Mouse (Mus musculus): ENCODE results near the gene Cadps2. TPM values are rescaled to one million over a fixed set of nuclear protein-coding genes. Genes with fewer than 3 reads are reported as not detected.

The Cadps2 gene
- polyA plus RNA-seq, 1 experiment from 2014 or later, result 3.2 TPM

DNA sequence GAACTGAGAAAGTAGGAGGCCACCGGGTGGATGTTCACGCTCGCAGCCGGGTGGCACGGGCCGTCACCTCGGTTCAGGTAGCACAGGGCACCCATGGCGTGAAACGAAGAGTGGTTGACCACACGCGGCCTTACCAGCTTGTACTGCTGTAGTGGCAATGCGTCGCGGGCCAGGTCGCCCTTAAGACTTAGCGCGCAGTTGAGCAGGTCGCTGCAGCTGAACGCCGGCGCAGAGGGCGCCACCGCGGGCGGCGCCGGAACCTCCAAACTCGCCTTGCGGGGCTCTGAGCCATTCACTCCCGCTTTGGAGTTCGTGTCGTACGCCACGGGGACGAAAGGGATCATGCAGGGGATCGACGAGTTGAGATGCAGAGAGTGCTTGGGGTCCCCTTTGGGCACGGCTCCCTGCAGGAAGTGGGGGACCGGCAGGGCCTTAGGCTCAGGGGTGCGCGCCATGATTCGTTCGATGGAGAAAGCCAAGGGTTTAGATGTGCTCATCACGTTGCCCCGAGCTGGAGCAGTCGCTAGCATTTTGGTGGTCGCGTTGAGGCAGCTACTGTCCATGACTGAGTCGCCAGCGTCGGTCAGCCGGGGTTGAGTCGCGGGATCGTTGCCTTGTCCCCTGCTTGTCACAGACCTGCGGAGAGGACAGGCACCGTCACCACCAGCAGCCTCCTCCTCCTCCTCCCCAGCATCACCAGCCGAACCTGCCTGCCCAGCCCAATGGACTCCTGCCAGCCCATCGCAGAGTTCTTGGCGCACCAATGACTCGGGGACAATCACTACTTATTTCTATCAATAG is 591.5 kb downstream of the Cadps2 start:
- H3K27me3 ChIP-seq, result peaks cover 86% of the 10 kb centered on the region
- peak overlapping the region; percentile 55 for H3K4me2 ChIP-seq (replicated peaks)
- peaks cover 18% of the 10 kb centered on the region for H3K4me1 ChIP-seq
- H3K4me3 ChIP-seq, result peak overlapping the region; percentile 45
- 0 out of 2 replicates have a peak overlapping the region, but pooled peaks have one; percentile 34 for H3K9ac ChIP-seq (replicated peaks)
- H3K27ac ChIP-seq (replicated peaks), result no peak overlapping the region
- ATAC-seq (ENCODE audit: low FRiP score, low read depth), result no peak
- H3K9me3 ChIP-seq, result no peaks in the 10 kb centered on the region
- WGBS, result under 1% methylated on average over 61 of the region's 61 CpGs
- H3K36me3 ChIP-seq, result no peaks in the 10 kb centered on the region

DNA sequence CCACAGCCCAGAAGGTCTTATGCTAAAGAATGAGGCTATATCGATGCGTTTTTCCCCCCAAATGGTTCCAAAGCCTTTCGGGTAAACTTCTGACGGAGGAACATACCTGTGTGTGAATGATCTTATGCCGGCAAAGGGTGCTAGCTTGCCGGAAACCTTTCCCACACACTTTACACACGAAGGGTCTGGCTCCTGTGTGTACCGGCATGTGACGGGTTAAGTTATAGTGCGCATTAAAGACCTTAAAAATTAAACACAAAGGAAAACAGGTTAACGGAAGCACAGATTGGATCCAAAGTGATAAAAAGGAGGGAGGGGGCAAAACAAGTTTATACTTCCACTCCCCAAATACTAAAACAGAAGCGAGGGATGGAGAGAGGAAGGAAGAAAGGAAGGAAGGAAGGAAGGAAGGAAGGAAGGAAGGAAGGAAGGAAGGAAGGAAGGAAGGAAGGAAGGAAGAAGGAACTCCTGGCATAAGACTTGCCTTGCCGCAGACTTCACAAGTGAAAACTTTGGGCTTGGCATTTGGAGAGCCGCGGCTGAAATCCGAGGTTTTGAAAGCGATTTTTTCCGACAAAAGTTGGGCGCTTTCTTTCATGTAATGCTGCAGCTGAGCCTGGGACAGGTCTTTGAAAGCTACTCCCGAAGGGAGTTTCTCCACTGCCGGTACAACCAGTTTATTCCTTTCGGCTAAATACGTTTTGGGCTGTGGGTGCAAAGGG is 592.3 kb downstream of the Cadps2 start:
- under 1% methylated on average over 23 of the region's 23 CpGs for WGBS

GRCm38 (mm10) chr6:23246061-23246789 is 593.0 kb downstream of the Cadps2 start:
- Histone ChIP-seq H3K4me3 (peak overlapping the region; percentile 45; the same call in 1 of the 2 replicates), H3K27ac (replicated peaks) (no peak overlapping the region), H3K9me3 (no peaks in the 10 kb centered on the region), H3K36me3 (no peaks in the 10 kb centered on the region), H3K4me1 (peaks cover 18% of the 10 kb centered on the region), H3K9ac (replicated peaks) (no peak overlapping the region), H3K4me2 (replicated peaks) (peak overlapping the region; percentile 9; the same call in 1 of the 2 replicates), H3K27me3 (peaks cover 89% of the 10 kb centered on the region)
- no peak for ATAC-seq (ENCODE audit: low FRiP score, low read depth)
- WGBS, result 2% methylated on average over 17 of the region's 17 CpGs

More for the DNA sequence above, 592.3 kb downstream of the Cadps2 start:
- no peak for ATAC-seq (ENCODE audit: low FRiP score, low read depth)
- Histone ChIP-seq H3K9me3 (no peaks in the 10 kb centered on the region), H3K27me3 (peaks cover 86% of the 10 kb centered on the region), H3K27ac (replicated peaks) (no peak overlapping the region), H3K9ac (replicated peaks) (peak overlapping the region; percentile 34; the same call in 1 of the 2 replicates), H3K36me3 (no peaks in the 10 kb centered on the region), H3K4me3 (peak overlapping the region; percentile 45), H3K4me1 (peaks cover 18% of the 10 kb centered on the region), H3K4me2 (replicated peaks) (peak overlapping the region; percentile 55)

DNA sequence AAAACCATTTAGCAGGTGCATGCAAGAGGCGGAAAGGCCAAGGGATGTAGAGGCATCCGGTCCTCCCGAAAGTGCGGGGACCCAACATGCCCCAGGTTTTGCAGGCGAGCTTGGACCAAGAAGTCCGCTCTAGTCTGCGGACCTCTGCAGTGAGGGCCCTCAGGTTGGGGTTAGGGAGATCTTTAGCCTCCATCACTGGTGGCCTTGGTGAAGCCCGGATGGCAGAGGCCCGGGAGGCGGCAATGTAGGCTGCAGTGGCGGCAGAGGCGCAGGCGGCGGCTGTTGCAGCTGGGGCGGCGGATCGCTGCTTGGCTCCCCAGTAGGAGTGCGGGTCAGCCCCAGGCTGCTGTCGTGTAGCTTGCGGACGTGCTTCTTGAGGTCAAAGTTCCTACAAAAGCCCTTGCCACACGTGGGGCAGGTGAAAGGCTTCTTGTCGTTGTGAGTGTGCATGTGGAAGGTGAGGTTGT is 593.6 kb downstream of the Cadps2 start:
- Histone ChIP-seq H3K27me3 (peaks cover 93% of the 10 kb centered on the region), H3K4me3 (peak overlapping the region; percentile 18), H3K27ac (replicated peaks) (no peak overlapping the region), H3K4me2 (replicated peaks) (peak overlapping the region; percentile 9; the same call in 1 of the 2 replicates), H3K9me3 (no peaks in the 10 kb centered on the region), H3K36me3 (no peaks in the 10 kb centered on the region), H3K9ac (replicated peaks) (no peak overlapping the region), H3K4me1 (peaks cover 18% of the 10 kb centered on the region)
- 2% methylated on average over 23 of the region's 23 CpGs for WGBS
- no peak for ATAC-seq (ENCODE audit: low FRiP score, low read depth)

- peaks cover 18% of the 10 kb centered on the region for H3K4me1 ChIP-seq
- H3K9ac ChIP-seq (replicated peaks), result no peak overlapping the region
- H3K4me3 ChIP-seq, result no peak overlapping the region
- H3K36me3 ChIP-seq, result no peaks in the 10 kb centered on the region
- H3K4me2 ChIP-seq (replicated peaks), result no peak overlapping the region
- H3K27ac ChIP-seq (replicated peaks), result no peak overlapping the region
- ATAC-seq (ENCODE audit: low FRiP score, low read depth), result no peak
- H3K9me3 ChIP-seq, result no peaks in the 10 kb centered on the region
- WGBS, result 12% methylated on average over 9 of the region's 9 CpGs
- peaks cover 90% of the 10 kb centered on the region for H3K27me3 ChIP-seq
These were observed 594.1 kb downstream of the Cadps2 start for GRCm38 (mm10) chr6:23245121-23245520.

DNA sequence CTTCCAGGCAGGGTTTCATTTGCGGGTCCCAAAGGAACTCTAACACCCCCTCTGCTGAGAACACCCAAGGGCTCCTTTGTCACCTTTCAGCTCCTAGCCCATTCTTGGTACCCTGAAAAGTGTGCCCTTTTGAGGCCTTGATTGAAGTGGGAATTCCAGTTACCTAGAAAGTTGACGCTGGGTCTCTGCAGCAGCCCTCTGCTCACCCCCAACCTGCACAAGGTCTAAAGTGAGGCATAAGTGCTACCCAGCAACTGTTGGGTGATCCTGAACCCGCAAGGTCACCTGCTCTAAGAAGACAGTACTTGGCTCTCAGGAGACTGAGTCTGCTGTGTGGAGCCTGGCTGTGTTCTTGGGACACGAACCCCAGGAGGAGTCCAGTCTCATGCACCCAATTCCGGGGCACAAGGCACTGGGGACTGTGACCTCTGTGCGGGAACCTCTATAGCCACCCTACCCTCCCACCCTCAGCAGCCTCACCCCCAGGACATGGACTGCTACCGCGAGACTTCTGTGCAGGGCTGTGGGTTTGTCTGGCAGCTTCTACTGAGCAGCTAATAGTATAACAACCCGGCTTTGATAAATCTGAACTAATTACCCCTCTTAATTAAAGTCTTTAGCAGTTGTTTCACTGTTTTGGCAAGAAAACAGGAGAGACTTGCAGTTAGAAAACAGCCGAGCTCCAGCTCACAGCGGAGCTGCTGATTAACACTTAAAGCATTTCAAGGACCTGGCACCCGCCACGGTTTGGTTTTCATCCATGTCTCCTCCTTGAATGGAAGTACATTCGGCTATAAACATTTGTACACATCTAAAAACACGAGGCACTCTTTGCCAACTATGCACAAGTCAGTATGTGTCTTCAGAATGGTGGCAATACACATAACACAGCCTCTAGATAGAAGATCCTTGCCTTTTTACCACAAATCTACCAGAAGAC is 595.1 kb downstream of the Cadps2 start:
- H3K4me2 ChIP-seq (replicated peaks), result no peak overlapping the region
- WGBS, result 4% methylated on average over 15 of the region's 15 CpGs

More for the DNA sequence above, 595.1 kb downstream of the Cadps2 start:
- Histone ChIP-seq H3K27ac (replicated peaks) (no peak overlapping the region), H3K27me3 (peaks cover 85% of the 10 kb centered on the region), H3K4me3 (no peak overlapping the region), H3K9me3 (no peaks in the 10 kb centered on the region), H3K9ac (replicated peaks) (no peak overlapping the region), H3K4me1 (peaks cover 15% of the 10 kb centered on the region), H3K36me3 (no peaks in the 10 kb centered on the region)
- peak; percentile 64; the same call in 1 of the 2 replicates for ATAC-seq (ENCODE audit: low FRiP score, low read depth)

Other genes starting within 250 kb of the Cadps2 start
- 0.13 TPM in 1 of 2 replicates, not detected in the other for gene Rnf133, start 189.1 kb downstream of the Cadps2 start, polyA plus RNA-seq (2016; fragmentation: Nextera tagmentation; extraction: Ambion mirVana)
- not detected in 2 replicates for gene Rnf148, start 184.3 kb downstream of the Cadps2 start, polyA plus RNA-seq (2016; fragmentation: Nextera tagmentation; extraction: Ambion mirVana)
- not detected in 2 replicates for gene Tas2r118, start 130.6 kb upstream of the Cadps2 start, polyA plus RNA-seq (2016; fragmentation: Nextera tagmentation; extraction: Ambion mirVana)